Comparison of ENCODE assay signal across 17 mouse cellular contexts in genomic region chr9:22776246-22776961, GRCm38 (mm10).
"Had no signal": no experiment of that assay in that cellular context is flagged by ENCODE, and none has a peak within 500 bp of the region (broad histone marks: within the 10 kb centered on the region; RNA-seq: fewer than 3 reads in every experiment).

No protein-coding gene starts in this region.

- H3K4me2 ChIP-seq: limb, embryonic 12.5 days; limb, embryonic 15.5 days; liver, embryonic 12.5 days; liver, embryonic 15.5 days; lung, embryonic 15.5 days; midbrain, embryonic 13.5 days had no signal

- H3K9me3 ChIP-seq: limb, embryonic 12.5 days; limb, embryonic 15.5 days; liver, embryonic 12.5 days; liver, embryonic 15.5 days; lung, embryonic 15.5 days; midbrain, embryonic 10.5 days; midbrain, embryonic 13.5 days had no signal

- H3K4me1 ChIP-seq: limb, embryonic 12.5 days; liver, embryonic 15.5 days; lung, embryonic 15.5 days; megakaryocyte, embryonic 14.5 days; midbrain, embryonic 10.5 days; midbrain, embryonic 13.5 days had no signal

- H3K4me3 ChIP-seq: layer of hippocampus, adult 2 months; limb, embryonic 12.5 days; limb, embryonic 15.5 days; liver, embryonic 12.5 days; liver, embryonic 15.5 days; lung, embryonic 15.5 days; megakaryocyte, embryonic 14.5 days; midbrain, embryonic 10.5 days; midbrain, embryonic 13.5 days had no signal

- H3K36me3 ChIP-seq: limb, embryonic 12.5 days; limb, embryonic 15.5 days; liver, embryonic 12.5 days; liver, embryonic 15.5 days; lung, embryonic 15.5 days; midbrain, embryonic 10.5 days; midbrain, embryonic 13.5 days had no signal

- H3K27me3 ChIP-seq: limb, embryonic 12.5 days; limb, embryonic 15.5 days; liver, embryonic 12.5 days; liver, embryonic 15.5 days; lung, embryonic 15.5 days; midbrain, embryonic 13.5 days had no signal

- DNase-seq: kidney, postnatal 25 days; layer of hippocampus, adult 9-11 months; lung, adult 18-20 months; lung, postnatal 10 days; lung, postnatal 36 days; thymus, adult 18-20 months; thymus, postnatal 36 days had no signal

- H3K9ac ChIP-seq: limb, embryonic 12.5 days; limb, embryonic 15.5 days; liver, embryonic 12.5 days; liver, embryonic 15.5 days; lung, embryonic 15.5 days; midbrain, embryonic 13.5 days had no signal

- H3K27ac ChIP-seq: kidney, postnatal 0 days; layer of hippocampus, adult 2 months; limb, embryonic 12.5 days; limb, embryonic 15.5 days; liver, embryonic 12.5 days; liver, embryonic 15.5 days; lung, embryonic 15.5 days; midbrain, embryonic 10.5 days; midbrain, embryonic 13.5 days had no signal
